Mouse (Mus musculus) CH12.LX (cell line): ENCODE data around the gene Cyp11a1. TPM values are rescaled to one million over a fixed set of nuclear protein-coding genes. Genes with fewer than 3 reads are reported as not detected.

ENCODE experiments used
- DNase-seq: peaks from one replicate; pipeline ENCODE4 v3.0.0-alpha.2; 2013; ENCODE audit errors: extremely low read depth
- H3K27ac ChIP-seq: 2 replicates; pipeline ENCODE4 v1.5.1; 2012; ENCODE audit warnings: low read depth, mild to moderate bottlenecking, control low read depth, moderate library complexity; ENCODE audit not compliant: insufficient read depth
- H3K27me3 ChIP-seq: replicated peaks from 2 replicates; pipeline ENCODE3; 2012; ENCODE audit warnings: inconsistent platforms
- H3K36me3 ChIP-seq, 2 experiments: replicated peaks in 1 of 2; 2 replicates each; pipeline versions ENCODE3 to v1.6.1; 2012; ENCODE audit warnings: inconsistent platforms in 1 of 2, low read length in 1 of 2, mild to moderate bottlenecking in 1 of 2, mixed read lengths in 1 of 2, moderate library complexity in 1 of 2; ENCODE audit not compliant: control insufficient read depth in 1 of 2, insufficient read depth in 1 of 2
- H3K4me1 ChIP-seq, 2 experiments: 2 replicates each; pipeline ENCODE4 v1.6.1; 2012; ENCODE audit warnings: inconsistent platforms in 1 of 2, moderate library complexity in 1 of 2; ENCODE audit not compliant: insufficient read depth in 2 of 2, control insufficient read depth in 1 of 2
- H3K4me2 ChIP-seq: 2 replicates; pipeline ENCODE4 v1.6.1; 2012; ENCODE audit warnings: low read depth, mild to moderate bottlenecking, control low read depth; ENCODE audit not compliant: poor library complexity, insufficient read depth, severe bottlenecking
- H3K4me3 ChIP-seq, 3 experiments: fragments of 150-350 bp in 1 of 3; sonication (generic) in 1 of 3; replicated peaks in 1 of 3; 2 replicates each; pipeline versions ENCODE3 to v1.5.1; 2011 to 2012; ENCODE audit warnings: low read depth in 2 of 3, low read length in 2 of 3, mild to moderate bottlenecking in 2 of 3, moderate library complexity in 2 of 3, control low read depth in 1 of 3, improper control_type of control experiment in 1 of 3, inconsistent platforms in 1 of 3, mixed read lengths in 1 of 3; ENCODE audit not compliant: poor library complexity in 1 of 3
- H3K79me2 ChIP-seq: replicated peaks from 2 replicates; pipeline ENCODE4 v1.6.1; 2012; ENCODE audit warnings: mild to moderate bottlenecking, moderate library complexity; ENCODE audit not compliant: control insufficient read depth, poor library complexity, insufficient read depth, severe bottlenecking; ENCODE audit errors: extremely low read depth
- H3K9ac ChIP-seq: 2 replicates; pipeline ENCODE4 v1.6.1; 2012; ENCODE audit warnings: low read depth, mild to moderate bottlenecking, control low read depth, moderate library complexity; ENCODE audit not compliant: insufficient read depth
- H3K9me3 ChIP-seq: replicated peaks from 2 replicates; pipeline ENCODE3; 2012; ENCODE audit warnings: low read length, inconsistent platforms, mixed read lengths
- CHD1 ChIP-seq: IDR thresholded peaks from 2 replicates; pipeline ENCODE4 v1.6.1; 2012; ENCODE audit warnings: low read depth, low read length, improper control_type of control experiment, inconsistent platforms
- CHD2 ChIP-seq: IDR thresholded peaks from 2 replicates; pipeline ENCODE4 v1.6.1; 2011; ENCODE audit warnings: low read length, improper control_type of control experiment
- E2F4 ChIP-seq: IDR thresholded peaks from 2 replicates; pipeline ENCODE4 v1.6.1; 2011; ENCODE audit warnings: low read depth, low read length, improper control_type of control experiment; ENCODE audit not compliant: insufficient replicate concordance
- ELF1 ChIP-seq: IDR thresholded peaks from 2 replicates; pipeline ENCODE4 v1.6.1; 2014; ENCODE audit warnings: low read depth, mild to moderate bottlenecking, inconsistent platforms, low read length, improper control_type of control experiment
- KAT2A ChIP-seq: IDR thresholded peaks from 2 replicates; pipeline ENCODE4 v1.6.1; 2012; ENCODE audit warnings: low read length, improper control_type of control experiment, inconsistent platforms; ENCODE audit not compliant: insufficient replicate concordance
- MYC ChIP-seq: IDR thresholded peaks from 2 replicates; pipeline ENCODE4 v1.6.1; 2011; ENCODE audit warnings: low read depth, mild to moderate bottlenecking, improper control_type of control experiment, low read length
- NELFE ChIP-seq: IDR thresholded peaks from 2 replicates; pipeline ENCODE4 v1.6.1; 2011; ENCODE audit warnings: low read depth, low read length, improper control_type of control experiment
- POLR2A ChIP-seq: IDR thresholded peaks from 2 replicates; pipeline ENCODE4 v1.6.1; 2011; ENCODE audit warnings: low read depth, mild to moderate bottlenecking, improper control_type of control experiment, low read length
- POLR2AphosphoS2 ChIP-seq: IDR thresholded peaks from 2 replicates; pipeline ENCODE4 v1.6.1; 2011; ENCODE audit warnings: low read depth, low read length, improper control_type of control experiment
- SIN3A ChIP-seq: IDR thresholded peaks from 2 replicates; pipeline ENCODE4 v1.6.1; 2012; ENCODE audit warnings: low read length, improper control_type of control experiment, inconsistent platforms
- TBP ChIP-seq: conservative IDR thresholded peaks from 2 replicates; pipeline ENCODE4 v1.6.1; 2011; ENCODE audit warnings: low read depth, low read length, improper control_type of control experiment
- USF1 ChIP-seq: IDR thresholded peaks from 2 replicates; pipeline ENCODE4 v1.6.1; 2014; ENCODE audit warnings: low read depth, mild to moderate bottlenecking, inconsistent platforms, low read length, improper control_type of control experiment
- ZC3H11A ChIP-seq: IDR thresholded peaks from 2 replicates; pipeline ENCODE4 v1.6.1; 2012; ENCODE audit warnings: low read depth, mild to moderate bottlenecking, inconsistent platforms, low read length, improper control_type of control experiment
- ZKSCAN1 ChIP-seq: IDR thresholded peaks from 2 replicates; pipeline ENCODE4 v1.6.1; 2012; ENCODE audit warnings: low read depth, inconsistent platforms, low read length, improper control_type of control experiment, borderline replicate concordance
- ZMIZ1 ChIP-seq: IDR thresholded peaks from 2 replicates; pipeline ENCODE4 v1.6.1; 2012; ENCODE audit warnings: low read depth, mild to moderate bottlenecking, inconsistent platforms, low read length, improper control_type of control experiment
- ZNF384 ChIP-seq: IDR thresholded peaks from 2 replicates; pipeline ENCODE4 v1.6.1; 2012; ENCODE audit warnings: low read depth, low read length, improper control_type of control experiment, inconsistent platforms
- dilution Hi-C: fragments of 300-500 bp; cut with MboI; formaldehyde crosslinking; loops from 2 replicates; pipeline ENCODE4 v1.14.3; 2020; ENCODE audit warnings: low sequenced_read_pairs; ENCODE audit not compliant: extremely low pct_unique_long_range_greater_than_20kb, extremely low pct_ligation_motif_present
- in situ Hi-C: fragments of 300-500 bp; cut with MboI; formaldehyde crosslinking; loops from 3 replicates; pipeline ENCODE4 v1.14.3; 2019; ENCODE audit warnings: low sequenced_read_pairs, low pct_ligation_motif_present, low pct_unique_long_range_greater_than_20kb, mixed read lengths
- polyA plus RNA-seq: library from polyadenylated mRNA; unstranded; fragments of >175 nt; gene quantifications from 2 replicates; pipeline ENCODE4 v1.2.1, GENCODE M21; 2012; ENCODE audit warnings: low read depth; ENCODE audit not compliant: insufficient read length
- total RNA-seq, 2 experiments: library from RNA; depleted of rRNA; stranded (reverse); fragments of 300-350 nt in 1 of 2; fragments of >200 nt in 1 of 2; gene quantifications; 2 replicates each; pipeline ENCODE4 v1.2.3; 2012 to 2014

The Cyp11a1 gene
- total and polyA plus RNA-seq, 3 experiments = 2.6 to 12.8 (median 9.0) TPM

DNA sequence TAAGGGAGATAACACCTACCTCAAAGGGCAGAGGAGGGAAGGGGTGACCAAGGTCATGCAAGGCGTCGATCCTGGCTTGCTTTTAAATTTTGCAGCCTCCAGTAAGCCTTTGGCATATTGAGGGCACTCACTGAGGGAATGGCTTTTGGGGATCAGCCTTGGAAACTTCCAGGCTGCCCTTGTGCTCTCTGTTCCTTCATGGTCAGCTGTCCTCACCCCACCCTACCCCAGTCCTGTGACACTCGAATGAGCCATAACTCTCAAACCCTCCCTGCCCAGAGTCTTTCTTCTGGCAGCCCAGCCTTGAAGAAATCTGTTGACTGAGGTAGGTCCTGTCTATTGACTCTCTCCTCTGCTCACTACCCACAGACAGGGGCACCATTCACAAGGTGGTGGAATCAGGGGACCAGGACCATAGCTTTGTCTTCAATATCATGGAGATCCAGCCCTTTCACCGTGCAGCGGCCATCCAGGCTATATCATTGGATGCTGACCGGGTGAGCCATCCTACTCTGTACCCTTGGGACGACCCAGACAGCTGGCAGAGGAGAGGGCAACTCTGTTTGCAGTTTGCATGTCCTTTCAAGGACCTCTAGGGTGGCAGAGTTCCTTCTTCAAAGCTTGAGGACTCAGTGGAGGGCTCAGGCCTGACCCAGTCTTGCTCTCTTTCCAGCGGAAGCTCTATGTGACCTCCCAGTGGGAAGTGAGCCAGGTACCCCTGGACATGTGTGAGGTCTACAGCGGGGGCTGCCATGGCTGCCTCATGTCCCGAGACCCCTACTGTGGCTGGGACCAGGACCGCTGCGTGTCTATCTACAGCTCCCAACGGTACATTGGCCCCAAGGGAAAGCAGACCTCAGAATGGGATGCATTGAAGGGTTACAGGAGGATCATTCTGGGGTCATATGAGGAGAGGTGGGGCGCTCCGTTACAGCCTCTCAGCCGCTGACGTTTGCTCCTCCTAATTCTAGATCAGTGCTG lies 46.0 kb upstream of the Cyp11a1 start:
- dilution Hi-C loops = no loop called here
- H3K9ac ChIP-seq = no peak overlapping the region
- peak; percentile 39 for TF ChIP-seq POLR2A
- TF ChIP-seq POLR2AphosphoS2 = peak; percentile 3; the same call in 1 of the 2 replicates
- no peak for TF ChIP-seq ZNF384
- 0 out of 2 replicates have a peak, but pooled peaks have one; percentile 36 for TF ChIP-seq ZMIZ1

DNA sequence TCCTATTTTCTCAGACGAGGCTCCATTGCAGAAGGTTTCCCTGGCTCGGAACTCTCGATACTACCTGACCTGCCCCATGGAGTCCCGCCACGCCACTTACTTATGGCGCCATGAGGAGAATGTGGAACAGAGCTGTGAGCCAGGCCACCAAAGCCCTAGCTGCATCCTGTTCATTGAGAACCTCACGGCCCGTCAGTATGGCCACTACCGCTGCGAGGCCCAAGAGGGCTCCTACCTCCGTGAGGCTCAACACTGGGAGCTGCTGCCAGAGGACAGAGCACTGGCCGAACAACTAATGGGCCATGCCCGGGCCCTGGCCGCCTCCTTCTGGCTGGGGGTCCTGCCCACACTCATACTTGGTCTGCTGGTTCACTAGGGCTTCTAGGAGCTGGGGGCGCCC lies 45.0 kb upstream of the Cyp11a1 start:
- dilution Hi-C loops = no loop called here
- peaks cover 42 to 95% of the 10 kb centered on the region in 2 experiments for H3K4me1 ChIP-seq
- H3K4me3 ChIP-seq = no peak overlapping the region
- in situ Hi-C loops = no loop called here
- H3K27me3 ChIP-seq = no peaks in the 10 kb centered on the region
- H3K36me3 ChIP-seq = peaks cover 67 to 73% of the 10 kb centered on the region in 2 experiments
- DNase-seq = no peak
- peaks cover 26% of the 10 kb centered on the region for H3K79me2 ChIP-seq
- no peaks in the 10 kb centered on the region for H3K9me3 ChIP-seq
- peak overlapping the region; percentile 20; the same call in 1 of the 2 replicates for H3K27ac ChIP-seq
- H3K9ac ChIP-seq = no peak overlapping the region
- H3K4me2 ChIP-seq = no peak overlapping the region
- peak; percentile 17; the same call in 1 of the 2 replicates for TF ChIP-seq POLR2AphosphoS2
- TF ChIP-seq MYC = no peak

More for the DNA sequence above, 46.0 kb upstream of the Cyp11a1 start:
- Histone ChIP-seq H3K79me2 (peaks cover 36% of the 10 kb centered on the region), H3K9me3 (no peaks in the 10 kb centered on the region), H3K36me3 (peaks cover 78 to 83% of the 10 kb centered on the region in 2 experiments), H3K4me3 (no peak overlapping the region), H3K27ac (peak overlapping the region; percentile 34), H3K27me3 (no peaks in the 10 kb centered on the region), H3K4me1 (peaks cover 41 to 94% of the 10 kb centered on the region in 2 experiments), H3K4me2 (no peak overlapping the region)
- in situ Hi-C loops = no loop called here
- DNase-seq = no peak

DNA sequence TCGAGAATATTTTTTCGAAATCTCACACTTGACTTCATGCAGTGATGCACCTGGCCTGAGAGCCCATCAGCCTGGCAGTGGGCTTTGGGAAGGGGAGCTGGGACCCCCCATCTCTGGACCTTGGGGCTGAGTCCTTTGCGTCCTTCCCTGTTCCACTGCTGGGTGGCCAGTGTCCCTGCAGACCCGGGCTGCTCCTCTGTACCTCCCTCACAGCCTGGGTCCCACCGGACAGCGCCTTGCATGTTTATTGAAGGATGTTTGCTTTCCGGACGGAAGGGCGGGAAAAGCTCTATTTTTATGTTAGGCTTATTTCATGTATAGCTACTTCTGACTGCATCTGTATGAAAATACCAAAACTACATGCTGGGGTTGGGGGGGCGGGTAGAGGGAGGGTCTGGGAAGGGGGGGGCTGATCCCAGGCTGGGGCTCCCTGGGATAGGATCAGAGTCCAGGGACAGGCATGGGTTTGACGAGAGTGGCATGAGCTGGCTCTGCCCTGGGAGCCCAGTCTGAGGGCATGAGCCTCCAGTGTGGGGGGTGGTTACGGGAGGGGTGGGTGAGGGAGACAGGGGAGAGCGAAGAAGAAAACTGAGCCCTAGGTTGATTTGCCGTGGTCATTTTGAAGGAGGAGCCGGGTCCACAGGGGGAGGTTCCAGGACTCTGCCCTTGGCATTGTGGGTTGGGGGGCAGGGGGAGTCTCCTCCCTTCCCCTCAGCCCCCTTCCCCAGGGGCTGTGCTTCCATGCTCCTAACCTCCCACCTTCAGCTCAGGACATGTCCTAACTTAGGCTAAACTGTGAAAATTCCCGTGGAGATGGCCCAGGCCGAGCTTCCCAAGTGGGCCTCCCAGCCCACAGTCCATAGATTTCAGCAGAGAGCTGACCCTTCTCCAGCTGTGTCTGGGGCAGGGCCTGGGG lies 44.1 kb upstream of the Cyp11a1 start:
- Histone ChIP-seq H3K4me1 (peaks cover 36 to 96% of the 10 kb centered on the region in 2 experiments), H3K27me3 (no peaks in the 10 kb centered on the region), H3K9ac (no peak overlapping the region), H3K36me3 (peaks cover 60 to 65% of the 10 kb centered on the region in 2 experiments), H3K4me3 (no peak overlapping the region), H3K4me2 (no peak overlapping the region), H3K79me2 (peaks cover 18% of the 10 kb centered on the region), H3K9me3 (no peaks in the 10 kb centered on the region), H3K27ac (peak overlapping the region; percentile 43)
- no peak for DNase-seq
- in situ Hi-C loops = no loop called here
- no peak for TF ChIP-seq CHD1
- no peak for TF ChIP-seq USF1
- TF ChIP-seq KAT2A = no peak
- no peak for TF ChIP-seq ZC3H11A
- TF ChIP-seq ZNF384 = no peak
- no peak for TF ChIP-seq SIN3A
- TF ChIP-seq ELF1 = no peak
- TF ChIP-seq TBP = no peak
- TF ChIP-seq ZKSCAN1 = no peak
- no peak for TF ChIP-seq NELFE
- TF ChIP-seq CHD2 = no peak
- TF ChIP-seq E2F4 = no peak
- TF ChIP-seq POLR2AphosphoS2 = no peak; the same call in 1 of the 2 replicates
- dilution Hi-C loops = no loop called here
